Mouse (Mus musculus): ENCODE measurements around the gene Tktl1. TPM values are rescaled to one million over a fixed set of nuclear protein-coding genes. Genes with fewer than 3 reads are reported as not detected.

Gene Tktl1
- polyA plus RNA-seq, 1 experiment from 2014 or later, result 0.07 TPM

DNA sequence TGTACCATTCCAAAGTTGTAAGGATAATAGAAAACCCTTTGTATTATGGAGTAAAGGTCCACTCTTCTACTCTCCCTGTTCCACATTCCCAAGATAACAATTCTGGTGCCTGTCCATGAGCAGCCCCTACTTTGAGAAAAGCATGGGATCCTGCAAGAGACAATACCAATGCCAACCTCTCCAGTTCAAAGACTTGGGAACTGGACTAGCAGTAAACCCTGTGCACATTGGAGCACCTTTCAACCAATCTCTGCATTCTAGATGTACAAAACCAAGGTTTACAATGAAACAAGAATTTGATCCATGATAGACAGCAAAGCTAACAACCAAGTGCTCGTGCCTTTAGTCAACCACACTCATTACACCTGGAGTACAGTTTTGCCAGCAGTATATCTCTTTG, 68.0 kb downstream of the Tktl1 start:
- WGBS, result 37% methylated on average over 1 of the region's 1 CpGs
- H3K4me3 ChIP-seq, result peak overlapping the region; percentile 58
- H3K4me1 ChIP-seq (replicated peaks), result peaks cover 25% of the 10 kb centered on the region
- peak overlapping the region; percentile 61 for H3K4me2 ChIP-seq
- peak overlapping the region; percentile 90 for H3K27ac ChIP-seq (replicated peaks)
- ATAC-seq (ENCODE audit: low read depth), result no peak
- no peaks in the 10 kb centered on the region for H3K9me3 ChIP-seq
- H3K9ac ChIP-seq, result peak overlapping the region; percentile 85
- H3K27me3 ChIP-seq, result no peaks in the 10 kb centered on the region
- H3K36me3 ChIP-seq, result peaks cover 33% of the 10 kb centered on the region

DNA sequence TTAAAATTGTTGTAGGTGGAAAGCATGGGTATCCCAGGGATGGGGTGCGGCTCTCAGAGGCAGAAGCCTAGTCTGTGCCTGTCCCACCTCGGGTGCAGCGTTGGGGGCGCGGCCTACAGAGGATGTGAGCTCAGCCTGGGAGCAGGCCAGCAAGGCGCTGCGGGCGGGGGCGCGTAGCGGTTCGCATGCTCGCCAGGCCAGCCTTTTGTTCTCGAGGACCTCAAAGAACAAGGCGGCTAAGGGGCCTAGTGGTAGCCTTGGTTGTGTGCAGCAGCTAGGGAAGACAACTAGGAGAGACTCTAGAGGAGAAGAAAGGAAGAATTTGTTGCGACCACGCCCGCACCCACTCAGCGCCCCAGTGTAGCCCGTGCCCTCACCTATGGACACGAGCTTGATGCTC, 68.6 kb downstream of the Tktl1 start:
- peak overlapping the region; percentile 90 for H3K27ac ChIP-seq (replicated peaks)
- peak overlapping the region; percentile 58 for H3K4me3 ChIP-seq
- H3K27me3 ChIP-seq, result no peaks in the 10 kb centered on the region
- whole genome bisulfite sequencing, result 25% methylated on average over 21 of the region's 21 CpGs
- H3K36me3 ChIP-seq, result peaks cover 27% of the 10 kb centered on the region
- H3K9me3 ChIP-seq, result no peaks in the 10 kb centered on the region
- H3K4me2 ChIP-seq, result peak overlapping the region; percentile 61
- ATAC-seq (ENCODE audit: low read depth), result peak; percentile 59
- H3K4me1 ChIP-seq (replicated peaks), result peaks cover 25% of the 10 kb centered on the region
- H3K9ac ChIP-seq, result peak overlapping the region; percentile 85

GRCm38 (mm10) chrX:74246213-74246681, 69.2 kb downstream of the Tktl1 start:
- Histone ChIP-seq H3K9ac (peak overlapping the region; percentile 85), H3K4me3 (peak overlapping the region; percentile 58), H3K9me3 (no peaks in the 10 kb centered on the region), H3K4me2 (peak overlapping the region; percentile 61), H3K4me1 (replicated peaks) (peaks cover 25% of the 10 kb centered on the region), H3K27ac (replicated peaks) (peak overlapping the region; percentile 90), H3K36me3 (peaks cover 22% of the 10 kb centered on the region), H3K27me3 (no peaks in the 10 kb centered on the region)
- peak; percentile 95 for ATAC-seq (ENCODE audit: low read depth)
- WGBS, result 22% methylated on average over 38 of the region's 38 CpGs

- Histone ChIP-seq H3K36me3 (peaks cover 17% of the 10 kb centered on the region), H3K4me2 (peak overlapping the region; percentile 51), H3K27me3 (no peaks in the 10 kb centered on the region), H3K9me3 (no peaks in the 10 kb centered on the region), H3K4me1 (replicated peaks) (peaks cover 25% of the 10 kb centered on the region), H3K27ac (replicated peaks) (peak overlapping the region; percentile 72), H3K4me3 (peak overlapping the region; percentile 58), H3K9ac (peak overlapping the region; percentile 58)
- 26% methylated on average over 15 of the region's 15 CpGs for WGBS
- peak; percentile 22 for ATAC-seq (ENCODE audit: low read depth)
These were observed 69.6 kb downstream of the Tktl1 start for GRCm38 (mm10) chrX:74246693-74247092.

- 13% methylated on average over 3 of the region's 3 CpGs for WGBS
- Histone ChIP-seq H3K9me3 (no peaks in the 10 kb centered on the region), H3K27ac (replicated peaks) (no peak overlapping the region), H3K4me3 (no peak overlapping the region), H3K9ac (no peak overlapping the region), H3K4me2 (peak overlapping the region; percentile 58), H3K27me3 (no peaks in the 10 kb centered on the region), H3K36me3 (no peaks in the 10 kb centered on the region), H3K4me1 (replicated peaks) (peaks cover 13% of the 10 kb centered on the region)
- no peak for ATAC-seq (ENCODE audit: low read depth)
These were observed 71.6 kb downstream of the Tktl1 start for GRCm38 (mm10) chrX:74248651-74249050.

GRCm38 (mm10) chrX:74249615-74250014, 72.6 kb downstream of the Tktl1 start, which contains the start of gene Flna:
Gene Flna (minus strand): TSS chrX:74249820.
- Histone ChIP-seq H3K27ac (replicated peaks) (peak within 1 kb of the TSS; percentile 56), H3K4me1 (replicated peaks) (peaks cover 6% of the 10 kb centered on the region; the same call in 1 of the 2 replicates), H3K4me3 (peak within 1 kb of the TSS; percentile 42), H3K9ac (peak within 1 kb of the TSS; percentile 67), H3K36me3 (no peaks in the 10 kb centered on the region), H3K9me3 (no peaks in the 10 kb centered on the region), H3K4me2 (peak within 1 kb of the TSS; percentile 58), H3K27me3 (no peaks in the 10 kb centered on the region)
- WGBS, result 24% methylated on average over 38 of the region's 38 CpGs
- ATAC-seq (ENCODE audit: low read depth), result no peak

- Histone ChIP-seq H3K36me3 (0 out of 2 replicates have a peak, but pooled peaks cover 25% of the 10 kb centered on the region), H3K4me1 (replicated peaks) (peaks cover 7% of the 10 kb centered on the region), H3K27me3 (no peaks in the 10 kb centered on the region), H3K9ac (peak within 1 kb of the TSS; percentile 81), H3K4me3 (peak within 1 kb of the TSS; percentile 56), H3K4me2 (peak within 1 kb of the TSS; percentile 70), H3K9me3 (no peaks in the 10 kb centered on the region), H3K27ac (replicated peaks) (peak within 1 kb of the TSS; percentile 93)
- ATAC-seq (ENCODE audit: low read depth), result peak; percentile 98
- WGBS, result 29% methylated on average over 39 of the region's 39 CpGs
These were observed 77.3 kb downstream of the Tktl1 start, which contains the start of gene Emd for GRCm38 (mm10) chrX:74254153-74254887. Gene Emd (plus strand): TSS chrX:74254687.

GRCm38 (mm10) chrX:74254888-74255565, 78.0 kb downstream of the Tktl1 start:
- peak overlapping the region; percentile 70 for H3K4me2 ChIP-seq
- no peaks in the 10 kb centered on the region for H3K27me3 ChIP-seq
- 30% methylated on average over 31 of the region's 31 CpGs for WGBS
- peak; percentile 75 for ATAC-seq (ENCODE audit: low read depth)
- peak overlapping the region; percentile 81 for H3K9ac ChIP-seq
- H3K4me1 ChIP-seq (replicated peaks), result peaks cover 6% of the 10 kb centered on the region
- peak overlapping the region; percentile 93 for H3K27ac ChIP-seq (replicated peaks)
- H3K4me3 ChIP-seq, result peak overlapping the region; percentile 56
- 0 out of 2 replicates have a peak, but pooled peaks cover 25% of the 10 kb centered on the region for H3K36me3 ChIP-seq
- no peaks in the 10 kb centered on the region for H3K9me3 ChIP-seq

DNA sequence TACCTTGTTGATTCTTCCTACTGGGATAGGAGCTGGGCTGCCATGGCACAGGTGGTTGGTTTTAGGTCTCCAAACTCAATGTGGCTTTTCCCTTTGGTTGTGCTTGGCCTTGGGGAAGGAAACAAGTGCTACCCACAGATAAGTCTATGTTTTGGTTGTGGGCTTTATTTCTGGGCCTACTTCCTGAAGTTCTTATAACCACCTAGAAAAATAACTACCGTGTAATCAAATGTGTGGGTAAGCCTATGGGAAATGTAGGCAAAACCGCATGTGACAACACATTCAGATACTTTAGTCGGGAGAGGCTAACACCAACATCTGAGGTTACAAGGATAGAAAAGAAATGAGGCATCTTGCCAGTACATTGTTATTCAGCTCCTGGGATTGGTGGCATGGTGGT, 80.7 kb downstream of the Tktl1 start:
- no peaks in the 10 kb centered on the region for H3K27me3 ChIP-seq
- H3K9ac ChIP-seq, result no peak overlapping the region
- 91% methylated on average over 3 of the region's 3 CpGs for WGBS
- ATAC-seq (ENCODE audit: low read depth), result no peak
- H3K4me2 ChIP-seq, result no peak overlapping the region
- H3K4me1 ChIP-seq (replicated peaks), result peaks cover 6% of the 10 kb centered on the region
- no peak overlapping the region for H3K27ac ChIP-seq (replicated peaks)
- H3K9me3 ChIP-seq, result no peaks in the 10 kb centered on the region
- no peak overlapping the region for H3K4me3 ChIP-seq
- H3K36me3 ChIP-seq, result 0 out of 2 replicates have a peak, but pooled peaks cover 25% of the 10 kb centered on the region

Other genes starting within 250 kb of the Tktl1 start
- gene Renbp, start 246.4 kb upstream of the Tktl1 start, polyA plus RNA-seq (2015; fragmentation: Nextera tagmentation; extraction: Ambion mirVana), result 13.2 and 14.3 TPM in 2 replicates
- 44.4 and 48.9 TPM in 2 replicates for gene Hcfc1, start 210.9 kb upstream of the Tktl1 start, polyA plus RNA-seq (2015; fragmentation: Nextera tagmentation; extraction: Ambion mirVana)
- gene Irak1, start 153.3 kb upstream of the Tktl1 start, polyA plus RNA-seq (2015; fragmentation: Nextera tagmentation; extraction: Ambion mirVana), result 39.9 and 45.4 TPM in 2 replicates
- not detected in 2 replicates for gene Opn1mw, start 49.8 kb upstream of the Tktl1 start, polyA plus RNA-seq (2015; fragmentation: Nextera tagmentation; extraction: Ambion mirVana)
- gene Mecp2, start 41.9 kb upstream of the Tktl1 start, polyA plus RNA-seq (2015; fragmentation: Nextera tagmentation; extraction: Ambion mirVana), result 12.9 and 15.4 TPM in 2 replicates
- gene Tex28, start 9.4 kb upstream of the Tktl1 start, polyA plus RNA-seq (2015; fragmentation: Nextera tagmentation; extraction: Ambion mirVana), result not detected in 2 replicates
- gene Flna, start 72.6 kb downstream of the Tktl1 start, polyA plus RNA-seq (2015; fragmentation: Nextera tagmentation; extraction: Ambion mirVana), result 90.3 and 102 TPM in 2 replicates
- gene Emd, start 77.4 kb downstream of the Tktl1 start, polyA plus RNA-seq (2015; fragmentation: Nextera tagmentation; extraction: Ambion mirVana), result 16.3 and 16.6 TPM in 2 replicates
- 582 and 609 TPM in 2 replicates for gene Rpl10, start 93.6 kb downstream of the Tktl1 start, polyA plus RNA-seq (2015; fragmentation: Nextera tagmentation; extraction: Ambion mirVana)
- 80.2 and 86.0 TPM in 2 replicates for gene Taz, start 104.7 kb downstream of the Tktl1 start, polyA plus RNA-seq (2015; fragmentation: Nextera tagmentation; extraction: Ambion mirVana)
- 3.4 and 4.5 TPM in 2 replicates for gene Dnase1l1, start 105.1 kb downstream of the Tktl1 start, polyA plus RNA-seq (2015; fragmentation: Nextera tagmentation; extraction: Ambion mirVana)
- 215 and 225 TPM in 2 replicates for gene Atp6ap1, start 119.8 kb downstream of the Tktl1 start, polyA plus RNA-seq (2015; fragmentation: Nextera tagmentation; extraction: Ambion mirVana)
- 915 and 943 TPM in 2 replicates for gene Gdi1, start 127.7 kb downstream of the Tktl1 start, polyA plus RNA-seq (2015; fragmentation: Nextera tagmentation; extraction: Ambion mirVana)
- gene Fam50a, start 135.8 kb downstream of the Tktl1 start, polyA plus RNA-seq (2015; fragmentation: Nextera tagmentation; extraction: Ambion mirVana), result 54.7 and 59.9 TPM in 2 replicates
- 48.2 and 48.3 TPM in 2 replicates for gene Plxna3, start 151.8 kb downstream of the Tktl1 start, polyA plus RNA-seq (2015; fragmentation: Nextera tagmentation; extraction: Ambion mirVana)
- 70.6 and 80.4 TPM in 2 replicates for gene Lage3, start 176.4 kb downstream of the Tktl1 start, polyA plus RNA-seq (2015; fragmentation: Nextera tagmentation; extraction: Ambion mirVana)
- 63.6 and 66.3 TPM in 2 replicates for gene Ubl4a, start 196.0 kb downstream of the Tktl1 start, polyA plus RNA-seq (2015; fragmentation: Nextera tagmentation; extraction: Ambion mirVana)
- gene Slc10a3, start 196.1 kb downstream of the Tktl1 start, polyA plus RNA-seq (2015; fragmentation: Nextera tagmentation; extraction: Ambion mirVana), result 6.8 and 8.4 TPM in 2 replicates
- gene Fam3a, start 216.0 kb downstream of the Tktl1 start, polyA plus RNA-seq (2015; fragmentation: Nextera tagmentation; extraction: Ambion mirVana), result 32.0 and 34.4 TPM in 2 replicates
- gene Ikbkg, start 216.0 kb downstream of the Tktl1 start, polyA plus RNA-seq (2015; fragmentation: Nextera tagmentation; extraction: Ambion mirVana), result 16.7 and 16.8 TPM in 2 replicates

Measured in neural tube, embryonic 13.5 days (tissue).